Mouse (Mus musculus): Measurements from ENCODE around the gene Otoa.

- TF ChIP-seq POLR2A (IDR thresholded peaks at IDR 0.05; ENCODE audit: low read depth, low read length) (no peak), CTCF (IDR thresholded peaks at IDR 0.05; ENCODE audit: borderline replicate concordance, insufficient read depth, low read length) (no peak)
These were observed 17.4 kb downstream of the Otoa start for GRCm38 (mm10) chr7:121098614-121099389.

All from embryonic fibroblast, embryonic 13.5 days (primary cell).